Mouse (Mus musculus) liver, postnatal 0 days (tissue): ENCODE results near the gene Cldnd1.

Experiments
- CTCF ChIP-seq: sonication (generic); IDR thresholded peaks from 2 replicates; pipeline ENCODE4 v1.5.1; 2016; ENCODE audit warnings: antibody characterized with exemption, low read depth
- EP300 ChIP-seq: IDR thresholded peaks from 2 replicates; pipeline ENCODE4 v1.6.1; 2016; ENCODE audit warnings: antibody characterized with exemption, low read depth, mild to moderate bottlenecking

DNA sequence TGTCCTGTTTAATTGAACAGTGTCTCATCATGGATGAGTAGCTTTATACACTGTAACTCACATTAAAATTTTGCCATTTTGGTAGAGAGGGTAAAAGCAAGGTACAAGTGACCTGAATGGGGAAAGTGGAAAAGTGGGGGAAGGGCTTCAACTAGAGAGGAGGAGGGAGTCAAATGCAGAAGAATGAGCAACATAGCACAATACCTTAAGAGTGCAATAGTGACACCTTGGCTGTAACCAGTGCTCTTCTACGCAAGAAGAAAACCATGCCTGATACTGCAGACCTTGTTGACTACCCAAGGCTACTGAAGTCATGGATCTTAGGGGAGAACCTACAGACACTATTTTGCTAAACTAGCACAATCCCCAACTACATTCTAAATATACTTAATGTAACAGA is 30.4 kb upstream of the Cldnd1 start:
- no peak for TF ChIP-seq EP300
- TF ChIP-seq CTCF, result no peak
